Mouse (Mus musculus) spleen, adult 2 months (tissue): ENCODE data around the gene Nrxn3. TPM values are rescaled to one million over a fixed set of nuclear protein-coding genes. Genes with fewer than 3 reads are reported as not detected.

ENCODE experiments used
- DNase-seq, 2 experiments: peaks; one replicate each; pipeline versions ENCODE4 v3.0.0 to v3.0.0-alpha.2; 2012 to 2021; ENCODE audit warnings: low spot score in 2 of 2, low read depth in 1 of 2
- H3K27ac ChIP-seq: fragments of 200-500 bp; 2 replicates; pipeline ENCODE4 v1.5.1; 2012; ENCODE audit warnings: low read length, inconsistent platforms; ENCODE audit not compliant: insufficient read depth
- H3K27me3 ChIP-seq: fragments of 200-500 bp; 2 replicates; pipeline ENCODE4 v1.6.1; 2012; ENCODE audit warnings: mild to moderate bottlenecking, moderate library complexity, low read length, inconsistent platforms; ENCODE audit not compliant: control insufficient read depth, insufficient read depth
- H3K36me3 ChIP-seq: fragments of 200-500 bp; 2 replicates; pipeline ENCODE4 v1.6.1; 2012; ENCODE audit warnings: mild to moderate bottlenecking, low read length, inconsistent platforms; ENCODE audit not compliant: control insufficient read depth, insufficient read depth
- H3K4me1 ChIP-seq: fragments of 200-500 bp; 2 replicates; pipeline ENCODE4 v1.6.1; 2011; ENCODE audit warnings: inconsistent platforms; ENCODE audit not compliant: control insufficient read depth, insufficient read depth, insufficient read length
- H3K4me3 ChIP-seq: fragments of 200-500 bp; 2 replicates; pipeline ENCODE4 v1.5.1; 2011; ENCODE audit warnings: mild to moderate bottlenecking, inconsistent platforms; ENCODE audit not compliant: insufficient read depth, insufficient read length; ENCODE audit errors: extremely low read depth
- CTCF ChIP-seq: fragments of 200-500 bp; IDR thresholded peaks from 2 replicates; pipeline ENCODE4 v1.5.1; 2011; ENCODE audit warnings: mild to moderate bottlenecking, inconsistent platforms; ENCODE audit not compliant: insufficient read depth, insufficient read length, insufficient replicate concordance; ENCODE audit errors: extremely low read depth
- POLR2A ChIP-seq: fragments of 200-500 bp; IDR thresholded peaks from 2 replicates; pipeline ENCODE4 v1.6.1; 2011; ENCODE audit warnings: low read depth, low read length, inconsistent platforms
- WGBS: fragments of 180-500 bp; shearing (Covaris S2); methylation state at CpG from one replicate; pipeline ENCODE4 v1.1.7; 2018; 5-methylcytosine and 5-hydroxymethylcytosine counted together
- polyA plus RNA-seq: library from polyadenylated mRNA; depleted of rRNA; stranded (reverse); fragments of >200 nt; gene quantifications from 2 replicates; pipeline ENCODE4 v1.2.3, GENCODE M21; 2012

The Nrxn3 gene
- polyA plus RNA-seq, 1 experiment: not detected

DNA sequence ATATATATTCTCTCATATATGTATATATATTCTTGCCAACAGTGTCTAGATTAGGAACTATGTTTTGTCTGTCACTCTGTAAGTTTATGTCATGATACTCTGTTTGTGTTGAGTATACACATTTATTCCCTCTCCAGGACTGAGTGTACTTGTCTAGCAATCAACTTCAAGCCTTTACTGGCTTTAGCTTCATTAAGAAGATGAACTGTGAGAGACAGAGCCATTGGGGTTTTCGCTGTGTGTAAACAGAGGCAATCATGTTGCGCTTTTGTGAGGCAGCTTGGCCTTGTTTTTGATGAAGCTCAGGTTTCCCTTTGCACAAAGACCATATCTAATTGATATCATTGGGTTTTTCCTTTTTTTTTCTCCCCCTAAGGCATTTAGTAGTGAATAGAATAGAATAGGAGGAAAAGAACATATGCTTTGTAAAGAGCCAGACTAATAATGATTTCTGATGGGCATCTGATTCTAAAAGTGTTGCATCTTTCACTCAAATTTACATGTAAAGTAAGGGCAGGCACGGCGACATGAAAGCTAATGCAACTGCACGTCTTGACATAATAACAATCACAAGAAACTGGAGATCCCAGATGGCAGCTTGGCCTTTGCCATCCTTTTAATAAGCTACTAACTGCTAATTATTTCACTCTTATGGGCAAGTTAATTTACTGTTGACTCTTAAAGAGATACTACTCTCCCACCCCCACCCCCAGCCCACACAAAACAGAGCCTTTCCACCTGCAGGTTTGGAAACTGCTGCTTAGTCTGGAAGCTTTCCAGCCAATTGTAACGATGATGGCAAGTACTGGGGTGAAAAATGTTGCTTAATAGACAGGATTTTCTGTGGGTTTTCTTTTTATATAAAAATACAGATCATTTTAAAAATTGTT, 137.0 kb downstream of the Nrxn3 start:
- WGBS: 85% methylated on average over 6 of the region's 6 CpGs
- TF ChIP-seq POLR2A: no peak
- no peak for TF ChIP-seq CTCF
- no peaks in the 10 kb centered on the region for H3K27me3 ChIP-seq
- H3K36me3 ChIP-seq: no peaks in the 10 kb centered on the region
- no peaks in the 10 kb centered on the region for H3K4me1 ChIP-seq
- no peak overlapping the region for H3K4me3 ChIP-seq
- H3K27ac ChIP-seq: no peak overlapping the region
- DNase-seq: no peak

DNA sequence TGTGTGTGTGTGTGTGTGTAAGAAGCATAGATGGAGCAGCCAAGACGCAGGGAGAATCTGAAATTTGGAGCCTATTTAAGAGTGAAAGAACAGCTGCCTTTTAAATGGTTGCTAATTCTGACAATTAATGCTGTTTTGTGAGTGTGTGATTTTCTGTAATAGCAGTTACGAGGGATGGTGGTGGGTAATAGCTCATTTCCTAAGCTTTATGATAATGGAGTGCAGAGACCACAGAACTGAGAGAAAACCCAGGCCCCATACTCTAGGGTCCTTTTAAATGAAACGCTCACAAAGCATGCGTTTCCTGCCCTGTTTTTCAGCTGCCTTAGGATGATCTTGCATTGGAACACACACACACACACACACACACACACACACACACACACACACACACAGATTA, 137.7 kb downstream of the Nrxn3 start:
- 67% methylated on average over 4 of the region's 4 CpGs for WGBS
- Histone ChIP-seq H3K36me3 (no peaks in the 10 kb centered on the region), H3K4me3 (no peak overlapping the region), H3K27ac (no peak overlapping the region), H3K27me3 (no peaks in the 10 kb centered on the region), H3K4me1 (no peaks in the 10 kb centered on the region)
- DNase-seq: no peak
- TF ChIP-seq CTCF (no peak), POLR2A (no peak)

DNA sequence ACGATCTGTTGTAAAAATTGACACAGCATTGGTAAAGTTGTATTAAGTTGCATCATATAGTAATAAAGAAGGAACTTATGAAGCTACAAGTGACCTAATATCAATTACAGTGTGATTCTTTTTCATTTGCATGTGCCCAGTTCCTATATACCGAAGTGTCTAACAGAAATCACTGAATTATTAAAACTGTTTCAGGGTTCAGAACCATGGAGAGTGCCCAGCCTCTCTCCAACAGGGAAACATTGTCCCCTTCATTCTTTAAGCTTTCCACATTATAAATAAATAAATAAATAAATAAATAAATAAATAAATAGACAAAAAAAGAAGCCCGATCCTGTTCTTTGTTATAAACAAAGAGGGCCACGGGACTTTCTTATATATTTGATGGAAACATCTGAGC, 140.4 kb downstream of the Nrxn3 start:
- Histone ChIP-seq H3K4me3 (no peak overlapping the region), H3K27ac (no peak overlapping the region), H3K4me1 (no peaks in the 10 kb centered on the region), H3K27me3 (no peaks in the 10 kb centered on the region), H3K36me3 (no peaks in the 10 kb centered on the region)
- 76% methylated on average over 4 of the region's 4 CpGs for WGBS
- no peak for DNase-seq
- no peak for TF ChIP-seq POLR2A

DNA sequence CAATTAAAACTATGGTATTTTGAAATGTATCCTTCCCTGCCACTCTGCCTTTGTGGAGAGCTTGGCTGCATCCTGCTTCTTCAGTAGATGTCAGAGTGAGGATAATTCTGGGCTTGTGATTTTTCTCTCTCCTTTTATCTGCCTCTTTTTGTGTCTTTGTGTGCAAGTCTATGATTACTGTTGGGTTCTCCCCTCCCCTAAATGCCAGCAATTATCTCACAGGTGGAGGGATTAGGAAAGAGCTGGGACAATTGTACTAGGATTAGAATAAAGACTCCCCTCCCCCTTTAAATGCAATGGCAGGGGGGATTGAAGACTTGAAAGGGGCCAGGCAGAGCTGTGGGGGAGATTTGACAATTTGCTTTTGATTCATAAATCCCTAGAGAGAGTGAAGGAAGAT, 145.6 kb downstream of the Nrxn3 start:
- H3K4me3 ChIP-seq: no peak overlapping the region
- no peaks in the 10 kb centered on the region for H3K4me1 ChIP-seq
- no peak overlapping the region for H3K27ac ChIP-seq
- no peak for DNase-seq
- no peaks in the 10 kb centered on the region for H3K36me3 ChIP-seq
- TF ChIP-seq POLR2A: no peak
- no peak for TF ChIP-seq CTCF
- H3K27me3 ChIP-seq: no peaks in the 10 kb centered on the region

DNA sequence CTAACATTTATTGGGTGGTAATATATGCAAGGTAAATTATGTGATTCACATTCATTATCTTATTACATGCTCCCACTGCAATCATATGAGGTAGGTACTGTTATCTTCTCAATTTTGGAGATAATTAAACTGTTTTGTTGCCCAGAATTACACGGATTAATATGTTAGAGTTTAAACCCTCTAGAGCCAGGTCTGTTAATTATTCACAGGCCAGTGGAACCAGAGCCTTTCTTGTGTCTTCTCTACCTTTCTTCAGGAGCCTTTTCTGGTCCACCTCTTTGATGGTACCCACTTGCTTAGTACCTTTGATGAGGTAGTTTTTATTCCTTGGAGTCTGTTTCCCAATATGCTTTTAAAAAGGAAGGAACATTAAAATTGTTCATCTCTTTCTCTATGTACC, 174.7 kb downstream of the Nrxn3 start:
- no peak for TF ChIP-seq CTCF
- TF ChIP-seq POLR2A: no peak
- Histone ChIP-seq H3K4me1 (no peaks in the 10 kb centered on the region), H3K4me3 (no peak overlapping the region), H3K27me3 (no peaks in the 10 kb centered on the region), H3K27ac (no peak overlapping the region), H3K36me3 (no peaks in the 10 kb centered on the region)
- WGBS: 77% methylated on average over 1 of the region's 1 CpGs
- no peak for DNase-seq

DNA sequence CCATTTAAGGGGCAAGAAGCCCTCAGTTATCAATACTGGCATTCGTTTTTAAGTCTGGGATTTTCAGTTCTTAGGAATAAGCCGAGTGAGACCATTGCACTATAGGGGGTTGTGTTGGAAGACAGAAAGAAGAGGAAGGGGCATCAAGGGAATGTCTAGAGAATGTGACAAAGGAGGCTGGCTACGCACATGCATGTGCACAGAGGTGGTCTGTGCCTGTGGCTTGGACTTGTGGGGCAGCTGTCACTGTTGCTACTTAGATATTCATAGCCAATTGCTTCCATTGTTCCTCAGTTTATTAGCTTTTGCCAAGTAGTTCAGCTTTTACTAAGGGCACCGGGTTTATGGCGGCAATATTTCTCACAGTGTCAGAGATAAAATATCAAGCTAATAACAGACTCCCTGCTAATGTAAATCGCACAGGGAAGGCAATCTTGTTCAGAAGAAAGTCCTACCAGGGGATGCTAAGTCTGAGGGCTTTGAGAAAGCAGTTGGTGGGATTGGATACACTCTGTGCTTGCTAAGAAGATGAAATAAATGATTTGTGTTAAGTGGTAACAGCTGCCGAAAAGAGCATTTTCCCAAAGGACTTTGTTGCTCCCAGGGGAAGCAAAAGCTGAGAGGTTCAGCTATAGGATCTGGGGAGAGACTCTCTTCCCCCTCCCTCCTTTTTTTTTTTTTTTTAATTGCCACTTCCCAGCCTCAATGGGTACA, 177.5 kb downstream of the Nrxn3 start:
- DNase-seq: no peak
- TF ChIP-seq POLR2A (no peak), CTCF (no peak)
- Histone ChIP-seq H3K27ac (no peak overlapping the region), H3K27me3 (no peaks in the 10 kb centered on the region), H3K4me1 (no peaks in the 10 kb centered on the region), H3K36me3 (no peaks in the 10 kb centered on the region), H3K4me3 (no peak overlapping the region)
- 72% methylated on average over 7 of the region's 7 CpGs for WGBS

DNA sequence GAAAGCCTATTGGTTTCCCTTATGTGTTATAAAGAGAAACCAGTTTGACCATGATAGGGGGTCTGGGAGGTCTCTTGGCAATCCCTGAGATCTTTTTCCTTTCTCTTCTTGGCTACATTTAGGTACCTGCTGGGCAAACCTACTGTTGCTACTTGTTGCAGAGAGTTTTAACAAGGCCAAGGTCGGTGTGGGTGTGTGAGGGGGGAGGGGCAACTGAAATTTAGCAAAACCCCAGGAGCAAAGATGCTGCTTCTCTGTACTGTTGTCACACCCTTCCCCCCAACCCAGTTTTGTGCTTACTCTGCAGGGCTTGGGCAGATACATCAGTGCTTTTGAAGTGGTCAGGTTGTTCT, 178.0 kb downstream of the Nrxn3 start:
- no peak for DNase-seq
- TF ChIP-seq CTCF: no peak
- TF ChIP-seq POLR2A: no peak
- WGBS: 15% methylated on average over 1 of the region's 1 CpGs
- Histone ChIP-seq H3K36me3 (no peaks in the 10 kb centered on the region), H3K27ac (no peak overlapping the region), H3K4me3 (no peak overlapping the region), H3K4me1 (no peaks in the 10 kb centered on the region), H3K27me3 (no peaks in the 10 kb centered on the region)
